Mouse (Mus musculus) megakaryocyte, embryonic 14.5 days (primary cell): ENCODE measurements around the gene Tspyl1. TPM values are rescaled to one million over a fixed set of nuclear protein-coding genes. Genes with fewer than 3 reads are reported as not detected.

Experiments
- H3K27me3 ChIP-seq: replicated peaks from 2 replicates; pipeline ENCODE3; 2012; ENCODE audit warnings: inconsistent platforms
- H3K36me3 ChIP-seq: replicated peaks from 2 replicates; pipeline ENCODE3; 2012; ENCODE audit warnings: low read length, inconsistent platforms, mixed read lengths
- H3K4me1 ChIP-seq: 2 replicates; pipeline ENCODE4 v1.6.1; 2012; ENCODE audit warnings: inconsistent platforms
- H3K4me3 ChIP-seq: replicated peaks from 2 replicates; pipeline ENCODE3; 2012; ENCODE audit warnings: moderate library complexity, mild to moderate bottlenecking, inconsistent platforms
- H3K9me3 ChIP-seq: 2 replicates; pipeline ENCODE4 v1.6.1; 2012; ENCODE audit warnings: inconsistent platforms
- FLI1 ChIP-seq: IDR thresholded peaks from 2 replicates; pipeline ENCODE4 v1.6.1; 2012; ENCODE audit warnings: low read length, inconsistent platforms, mixed read lengths
- GATA1 ChIP-seq: IDR thresholded peaks from 3 replicates; pipeline ENCODE4 v1.6.1; 2012; ENCODE audit warnings: mixed read lengths, low read length, inconsistent platforms, borderline replicate concordance
- polyA plus RNA-seq: library from polyadenylated mRNA; stranded (reverse); fragments of >175 nt; gene quantifications from 2 replicates; pipeline ENCODE4 v1.2.3, GENCODE M21; 2012; ENCODE audit warnings: low replicate concordance; ENCODE audit not compliant: insufficient read depth

Tspyl1 gene
- polyA plus RNA-seq, 1 experiment = 17.6 TPM

- no peaks in the 10 kb centered on the region for H3K36me3 ChIP-seq
- TF ChIP-seq FLI1 = no peak
- no peak for TF ChIP-seq GATA1
- H3K27me3 ChIP-seq = no peaks in the 10 kb centered on the region
- no peak overlapping the region for H3K4me3 ChIP-seq
- peaks cover 4% of the 10 kb centered on the region; the same call in 1 of the 2 replicates for H3K4me1 ChIP-seq
- H3K9me3 ChIP-seq = no peaks in the 10 kb centered on the region
Measured at GRCm38 (mm10) chr10:34265106-34265505, 16.9 kb upstream of the Tspyl1 start.

GRCm38 (mm10) chr10:34267312-34268070 lies 14.5 kb upstream of the Tspyl1 start:
- no peaks in the 10 kb centered on the region for H3K9me3 ChIP-seq
- H3K4me1 ChIP-seq = peaks cover 4% of the 10 kb centered on the region; the same call in 1 of the 2 replicates
- H3K4me3 ChIP-seq = peak overlapping the region; percentile 82
- H3K36me3 ChIP-seq = no peaks in the 10 kb centered on the region
- TF ChIP-seq GATA1 (no peak), FLI1 (no peak)
- no peaks in the 10 kb centered on the region for H3K27me3 ChIP-seq

GRCm38 (mm10) chr10:34271681-34272080 lies 10.3 kb upstream of the Tspyl1 start:
- Histone ChIP-seq H3K4me1 (peaks cover 4% of the 10 kb centered on the region; the same call in 1 of the 2 replicates), H3K27me3 (no peaks in the 10 kb centered on the region), H3K36me3 (no peaks in the 10 kb centered on the region)

GRCm38 (mm10) chr10:34280591-34281175 lies 1.3 kb upstream of the Tspyl1 start:
- TF ChIP-seq FLI1 = no peak
- no peak for TF ChIP-seq GATA1
- H3K27me3 ChIP-seq = no peaks in the 10 kb centered on the region
- H3K4me3 ChIP-seq = peak overlapping the region; percentile 99
- no peaks in the 10 kb centered on the region for H3K9me3 ChIP-seq
- H3K4me1 ChIP-seq = peaks cover 18% of the 10 kb centered on the region; the same call in 1 of the 2 replicates
- peaks cover 16% of the 10 kb centered on the region for H3K36me3 ChIP-seq

More at GRCm38 (mm10) chr10:34271681-34272080, 10.3 kb upstream of the Tspyl1 start:
- TF ChIP-seq FLI1 (no peak), GATA1 (no peak)
- no peaks in the 10 kb centered on the region for H3K9me3 ChIP-seq
- H3K4me3 ChIP-seq = no peak overlapping the region

GRCm38 (mm10) chr10:34281211-34281961 lies 604 bp upstream of the Tspyl1 start:
- H3K9me3 ChIP-seq = no peaks in the 10 kb centered on the region
- no peaks in the 10 kb centered on the region for H3K27me3 ChIP-seq
- no peak for TF ChIP-seq GATA1
- TF ChIP-seq FLI1 = no peak
- peak overlapping the region; percentile 99 for H3K4me3 ChIP-seq
- peaks cover 18% of the 10 kb centered on the region; the same call in 1 of the 2 replicates for H3K4me1 ChIP-seq
- peaks cover 22% of the 10 kb centered on the region for H3K36me3 ChIP-seq

- peaks cover 25% of the 10 kb centered on the region for H3K4me1 ChIP-seq
- TF ChIP-seq GATA1 (no peak), FLI1 (no peak)
- H3K36me3 ChIP-seq = peaks cover 34% of the 10 kb centered on the region
- H3K4me3 ChIP-seq = peak overlapping the region; percentile 99
- no peaks in the 10 kb centered on the region for H3K27me3 ChIP-seq
- no peaks in the 10 kb centered on the region for H3K9me3 ChIP-seq
Measured at GRCm38 (mm10) chr10:34282420-34283238, 639 bp downstream of the Tspyl1 start.

- H3K4me3 ChIP-seq = peak overlapping the region; percentile 94
- peaks cover 41% of the 10 kb centered on the region for H3K36me3 ChIP-seq
- H3K27me3 ChIP-seq = no peaks in the 10 kb centered on the region
- peaks cover 36% of the 10 kb centered on the region for H3K4me1 ChIP-seq
- TF ChIP-seq FLI1 (no peak), GATA1 (no peak)
- no peaks in the 10 kb centered on the region for H3K9me3 ChIP-seq
Measured at GRCm38 (mm10) chr10:34296911-34297298, 14.9 kb downstream of the Tspyl1 start.

GRCm38 (mm10) chr10:34297299-34297979 lies 15.4 kb downstream of the Tspyl1 start, which contains the start of gene Tspyl4:
Gene Tspyl4, plus strand, starts transcription at chr10:34297442.
- TF ChIP-seq FLI1 (no peak), GATA1 (no peak)
- no peaks in the 10 kb centered on the region for H3K9me3 ChIP-seq
- H3K27me3 ChIP-seq = no peaks in the 10 kb centered on the region
- peak within 1 kb of the TSS; percentile 94 for H3K4me3 ChIP-seq
- H3K4me1 ChIP-seq = peaks cover 36% of the 10 kb centered on the region
- peaks cover 41% of the 10 kb centered on the region for H3K36me3 ChIP-seq
